Mouse (Mus musculus) bone marrow macrophage, adult 2 months (primary cell): Measurements from ENCODE around the gene Pabpc4. TPM values are rescaled to one million over a fixed set of nuclear protein-coding genes. Genes with fewer than 3 reads are reported as not detected.

Source experiments
- H3K27ac ChIP-seq: 2 replicates; pipeline ENCODE4 v1.5.1; 2012; ENCODE audit warnings: low read depth, low read length; ENCODE audit not compliant: insufficient read depth
- H3K4me1 ChIP-seq: 2 replicates; pipeline ENCODE4 v1.6.1; 2012; ENCODE audit warnings: low read length; ENCODE audit not compliant: control insufficient read depth, insufficient read depth
- H3K4me3 ChIP-seq: 2 replicates; pipeline ENCODE4 v1.5.1; 2012; ENCODE audit warnings: mild to moderate bottlenecking, low read length, moderate library complexity; ENCODE audit not compliant: insufficient read depth
- CTCF ChIP-seq: IDR thresholded peaks from 2 replicates; pipeline ENCODE4 v1.5.1; 2012; ENCODE audit warnings: low read depth, mild to moderate bottlenecking, low read length, moderate library complexity
- POLR2A ChIP-seq: IDR thresholded peaks from 2 replicates; pipeline ENCODE4 v1.6.1; 2012; ENCODE audit warnings: mild to moderate bottlenecking, low read depth, low read length, borderline replicate concordance
- polyA plus RNA-seq: library from polyadenylated mRNA; stranded (reverse); fragments of >200 nt; gene quantifications from 2 replicates; pipeline ENCODE4 v1.2.4, GENCODE M21; 2012; ENCODE audit not compliant: missing spikeins, insufficient read depth, insufficient read length

The Pabpc4 gene
- polyA plus RNA-seq, 1 experiment = 18.3 TPM

DNA sequence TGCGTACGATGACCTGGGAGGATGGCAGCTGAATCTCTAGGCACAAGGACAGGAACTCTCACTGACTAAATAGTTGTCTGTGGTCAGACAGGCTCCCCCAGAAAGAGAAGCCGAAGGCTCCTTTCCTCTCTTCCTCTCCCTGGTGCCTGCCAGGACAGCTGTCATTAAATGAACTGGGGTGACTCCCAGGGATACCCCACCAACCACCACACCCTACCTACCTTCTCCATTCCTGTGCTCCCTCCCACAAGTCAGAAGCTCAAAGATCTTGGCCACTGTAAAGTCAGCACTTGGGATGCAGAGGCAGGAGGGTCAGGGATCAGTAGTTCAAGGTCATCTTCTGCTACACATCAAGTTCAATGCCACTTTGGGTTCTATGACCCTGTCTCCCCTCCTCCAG lies 29.3 kb upstream of the Pabpc4 start:
- no peak overlapping the region for H3K4me3 ChIP-seq
- no peak for TF ChIP-seq CTCF
- no peak for TF ChIP-seq POLR2A
- no peak overlapping the region for H3K27ac ChIP-seq
- H3K4me1 ChIP-seq = no peaks in the 10 kb centered on the region

DNA sequence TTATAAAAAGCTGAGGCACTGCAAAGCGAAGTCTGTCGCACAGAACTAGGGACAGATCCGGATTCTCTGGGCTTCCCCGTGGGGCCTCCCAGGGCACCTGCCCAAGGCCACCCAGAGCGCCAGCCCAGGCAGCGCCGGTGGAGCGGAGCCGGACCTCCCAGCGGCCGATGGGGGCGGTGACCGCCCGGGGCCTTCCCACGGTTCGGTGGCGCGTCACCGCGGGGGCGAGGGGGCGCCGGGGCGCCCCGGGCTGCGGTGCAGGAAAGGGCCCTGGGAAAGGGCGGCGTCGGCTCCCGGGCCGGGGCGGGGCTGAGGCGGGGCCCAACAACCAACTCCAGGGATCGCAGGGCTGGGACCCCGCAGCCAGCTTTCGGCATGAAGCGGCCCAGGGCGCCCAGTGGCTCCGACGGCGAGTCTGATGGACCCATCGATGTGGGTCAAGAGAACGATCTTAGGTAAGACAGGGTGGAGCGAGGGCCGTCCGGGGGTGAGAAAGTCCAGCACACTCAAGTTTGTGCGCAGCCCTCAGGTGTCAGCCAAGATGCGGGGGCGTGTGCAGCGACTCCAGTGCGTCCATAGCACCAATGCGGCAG lies 28.6 kb upstream of the Pabpc4 start, which contains the start of gene Heyl:
Gene Heyl (plus strand): TSS at position 65 of the 593 bp plus-strand sequence.
- no peaks in the 10 kb centered on the region for H3K4me1 ChIP-seq
- no peak within 1 kb of the TSS for H3K4me3 ChIP-seq
- no peak within 1 kb of the TSS for H3K27ac ChIP-seq
- TF ChIP-seq POLR2A (no peak), CTCF (no peak)

DNA sequence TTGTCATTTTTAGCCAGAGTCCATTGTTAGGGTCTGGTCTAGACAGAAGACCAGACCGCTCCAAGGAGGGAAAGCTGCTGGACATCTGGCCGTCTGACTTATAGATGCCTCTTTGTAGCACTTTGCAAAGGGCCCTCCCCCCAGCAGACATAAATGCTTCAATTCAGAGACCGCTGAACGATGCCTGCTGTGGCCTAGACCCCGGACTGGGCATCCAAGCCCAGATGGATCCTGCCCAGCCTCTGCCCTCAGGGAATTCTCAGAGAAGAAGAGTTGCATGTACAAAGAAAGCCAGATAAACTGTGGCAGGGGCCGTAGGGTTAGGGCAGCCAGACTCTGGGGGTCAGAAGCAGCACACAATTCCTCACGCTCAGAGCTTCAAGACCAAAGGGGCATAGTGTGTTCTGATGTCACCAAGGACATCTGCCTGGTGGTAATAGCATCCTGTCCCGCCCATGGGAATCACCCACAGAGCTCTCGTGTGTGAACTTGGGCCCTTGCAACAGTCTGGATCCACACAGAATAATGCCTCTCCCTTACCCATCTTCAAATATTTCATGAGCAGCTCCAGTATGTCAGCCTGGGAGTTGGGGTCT lies 26.2 kb upstream of the Pabpc4 start:
- no peak for TF ChIP-seq POLR2A
- TF ChIP-seq CTCF = no peak
- Histone ChIP-seq H3K27ac (no peak overlapping the region), H3K4me3 (no peak overlapping the region), H3K4me1 (no peaks in the 10 kb centered on the region)

DNA sequence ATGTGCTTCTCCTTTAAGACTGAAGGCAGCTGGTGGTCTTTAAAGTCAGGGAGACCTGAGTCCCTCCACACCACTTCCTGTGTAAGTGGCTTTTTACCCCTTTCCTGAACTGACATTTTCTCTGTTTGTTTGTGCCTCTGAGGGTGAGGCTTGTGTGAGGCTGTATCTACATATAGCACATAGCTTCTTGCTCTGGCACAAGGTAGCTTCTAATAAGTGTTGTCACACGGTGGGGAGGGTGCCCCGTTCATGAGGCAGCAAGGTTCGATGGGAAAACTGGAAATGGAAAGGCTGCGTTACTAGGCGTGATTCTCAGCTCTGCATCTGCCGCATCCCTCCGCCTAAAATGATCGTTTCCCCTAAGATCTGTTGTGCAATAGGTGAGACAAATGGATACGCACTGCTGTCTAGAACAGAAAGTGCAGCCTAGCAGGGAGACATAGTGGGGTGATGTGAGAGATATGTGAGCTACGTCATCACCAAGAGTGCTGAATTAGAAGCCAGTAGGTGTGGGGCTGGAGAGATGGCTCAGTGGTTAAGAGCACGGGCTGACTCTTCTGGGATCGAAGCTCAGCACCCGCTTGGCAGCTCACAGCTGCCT lies 25.6 kb upstream of the Pabpc4 start:
- no peak for TF ChIP-seq CTCF
- TF ChIP-seq POLR2A = no peak
- H3K4me3 ChIP-seq = no peak overlapping the region
- H3K4me1 ChIP-seq = no peaks in the 10 kb centered on the region
- H3K27ac ChIP-seq = no peak overlapping the region

DNA sequence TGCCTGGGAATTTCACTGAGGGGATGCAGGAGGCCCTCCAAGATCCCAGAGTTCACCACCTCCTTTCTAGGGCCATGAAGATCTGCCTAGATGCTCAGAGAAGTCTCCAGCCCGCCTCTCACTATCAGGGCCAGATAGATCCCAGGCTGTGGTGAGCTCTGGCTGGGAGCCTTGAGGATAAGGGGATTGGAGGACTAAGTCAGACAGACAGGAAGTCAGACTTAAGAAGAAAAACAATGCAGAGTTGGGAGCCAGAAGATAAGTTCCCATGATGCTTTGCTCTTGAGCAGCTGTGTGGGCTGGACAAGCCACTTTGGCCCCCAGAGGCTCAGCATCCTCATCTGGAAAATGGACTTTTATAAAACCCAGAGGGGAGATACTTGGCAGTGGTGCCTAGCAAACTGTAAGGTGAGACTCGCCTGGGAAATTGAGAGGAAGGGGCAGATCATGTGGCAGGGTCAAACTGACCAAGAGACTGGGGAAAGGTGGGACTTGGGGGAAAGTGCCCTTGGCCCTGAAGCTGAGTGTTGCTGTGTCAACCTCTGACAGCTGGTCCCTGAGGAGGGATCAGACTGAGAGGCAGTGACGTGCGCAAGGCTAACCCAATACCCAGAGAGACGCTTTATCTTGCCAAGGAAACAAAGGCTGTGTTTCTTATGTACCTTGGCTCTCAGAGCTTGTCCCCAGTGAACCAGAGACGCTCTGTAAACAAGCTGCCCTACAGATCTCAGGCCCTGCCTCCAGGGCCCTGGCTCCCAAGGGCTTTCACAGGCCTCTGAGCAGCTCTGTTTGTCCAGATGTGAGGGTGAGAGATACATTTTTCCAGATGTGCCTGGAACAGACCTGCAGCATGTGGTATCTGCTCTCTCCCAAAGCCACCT lies 24.5 kb upstream of the Pabpc4 start:
- Histone ChIP-seq H3K27ac (no peak overlapping the region), H3K4me3 (no peak overlapping the region), H3K4me1 (no peaks in the 10 kb centered on the region)
- TF ChIP-seq POLR2A (no peak), CTCF (no peak)

DNA sequence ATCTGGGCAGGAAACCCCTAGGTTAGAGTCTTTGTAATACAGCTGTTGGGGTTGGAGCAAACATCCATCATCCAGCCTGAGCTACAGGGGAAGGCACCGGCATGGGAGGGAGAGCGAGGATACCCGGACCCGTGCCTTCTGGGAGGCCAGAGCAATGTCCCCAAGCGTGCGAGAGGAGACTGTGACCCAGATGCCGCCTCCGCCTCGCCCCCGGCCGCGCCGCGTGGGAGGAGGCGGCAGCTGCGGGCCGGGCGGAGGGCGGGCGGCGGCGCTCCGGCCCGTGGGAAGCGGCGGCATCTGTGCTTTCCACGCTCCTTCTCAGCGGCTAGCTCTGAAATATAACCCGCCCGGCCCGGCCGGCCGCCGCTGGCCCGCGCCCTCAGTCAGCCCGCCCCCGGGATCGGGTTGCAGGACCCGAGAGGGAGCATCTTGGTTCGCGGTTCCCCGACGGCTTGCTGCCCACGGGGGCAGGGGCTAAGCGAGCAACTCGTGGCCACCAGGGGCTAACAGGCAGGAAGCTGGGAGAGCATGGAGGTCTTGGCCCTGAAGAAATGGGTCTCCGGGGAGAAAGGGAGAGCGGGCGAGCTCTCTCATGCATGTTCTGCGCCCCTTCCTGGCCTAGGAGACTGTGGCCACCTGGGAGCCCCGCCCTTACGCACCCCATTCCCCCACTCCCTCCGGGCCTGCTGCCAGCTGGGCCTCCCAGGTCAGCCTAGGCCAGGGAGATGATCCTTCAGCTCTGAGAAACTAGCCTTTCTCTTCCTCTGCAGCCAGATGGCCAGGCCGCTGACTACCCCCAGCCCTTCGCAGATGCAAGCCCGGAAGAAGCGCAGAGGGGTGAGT lies 22.6 kb upstream of the Pabpc4 start:
- no peak overlapping the region for H3K4me3 ChIP-seq
- TF ChIP-seq POLR2A (no peak), CTCF (no peak)
- H3K4me1 ChIP-seq = no peaks in the 10 kb centered on the region
- H3K27ac ChIP-seq = no peak overlapping the region

DNA sequence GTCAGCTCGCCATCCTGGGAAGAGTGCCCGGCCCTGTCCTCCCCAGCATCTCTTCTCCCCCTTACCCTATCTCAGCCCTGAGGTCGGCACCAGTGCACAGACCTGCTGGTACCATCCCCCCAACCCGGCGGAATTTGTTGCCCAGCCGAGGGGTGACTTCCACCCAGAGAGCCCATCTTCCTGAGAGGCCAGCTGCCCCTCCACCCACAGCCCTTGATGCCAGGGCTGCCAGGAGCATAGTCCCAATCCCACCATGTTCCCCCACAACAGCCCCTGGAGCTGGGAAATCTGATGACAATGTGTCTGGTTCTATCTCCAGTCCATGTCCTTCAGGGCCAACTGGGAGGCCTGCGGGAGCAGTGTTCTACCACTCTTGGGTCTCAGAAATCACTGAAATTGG lies 15.9 kb upstream of the Pabpc4 start:
- no peak for TF ChIP-seq POLR2A
- TF ChIP-seq CTCF = no peak
- no peak overlapping the region for H3K4me3 ChIP-seq
- H3K27ac ChIP-seq = no peak overlapping the region
- H3K4me1 ChIP-seq = no peaks in the 10 kb centered on the region

DNA sequence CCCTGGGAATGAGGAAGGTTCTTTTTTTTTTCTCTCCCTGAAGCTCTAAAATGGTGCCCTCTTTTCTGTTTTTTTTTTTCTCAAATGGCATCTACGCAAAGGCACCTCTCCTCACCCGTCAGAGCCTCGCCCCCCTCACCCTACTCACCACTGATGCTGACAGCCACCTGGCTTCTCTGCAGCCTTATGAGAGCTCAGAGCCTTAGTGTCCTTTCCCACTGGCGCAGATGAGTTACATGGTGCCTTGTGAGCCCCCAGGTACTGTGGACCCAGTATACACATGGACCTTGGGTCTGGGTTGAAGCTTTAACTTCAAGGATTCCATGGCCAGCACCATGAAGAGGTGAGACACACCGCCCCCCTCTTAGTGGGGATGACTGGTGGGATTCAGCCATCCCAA lies 15.5 kb upstream of the Pabpc4 start:
- no peak overlapping the region for H3K4me3 ChIP-seq
- TF ChIP-seq POLR2A (no peak), CTCF (no peak)
- H3K4me1 ChIP-seq = no peaks in the 10 kb centered on the region
- no peak overlapping the region for H3K27ac ChIP-seq
